Mouse (Mus musculus) liver, embryonic 16.5 days (tissue): ENCODE results near the gene Ppig. TPM values are rescaled to one million over a fixed set of nuclear protein-coding genes. Genes with fewer than 3 reads are reported as not detected.

Experiments
- ATAC-seq: fragments of 200-750 bp; cut with Nextera tagmentation; 2 replicates; pipeline ENCODE4 v1.8.0; 2017; ENCODE audit warnings: low read depth, mild to moderate bottlenecking, moderate number of reproducible peaks, moderate library complexity
- H3K27ac ChIP-seq: fragments of 300-500 bp; sonication (generic); 2 replicates; pipeline ENCODE4 v1.5.1; 2014; ENCODE audit warnings: mild to moderate bottlenecking, low read length
- H3K27me3 ChIP-seq: fragments of 300-500 bp; sonication (generic); 2 replicates; pipeline ENCODE4 v1.6.1; 2014; ENCODE audit warnings: low read depth, low read length, mixed read lengths; ENCODE audit not compliant: control insufficient read depth, insufficient read depth
- H3K36me3 ChIP-seq: fragments of 300-500 bp; sonication (generic); 2 replicates; pipeline ENCODE4 v1.6.1; 2014; ENCODE audit warnings: mild to moderate bottlenecking; ENCODE audit not compliant: control insufficient read depth, insufficient read depth
- H3K4me1 ChIP-seq: fragments of 300-500 bp; sonication (generic); 2 replicates; pipeline ENCODE4 v1.6.1; 2014; ENCODE audit warnings: low read depth, low read length, mixed read lengths; ENCODE audit not compliant: control insufficient read depth
- H3K4me2 ChIP-seq: fragments of 300-500 bp; sonication (generic); 2 replicates; pipeline ENCODE4 v1.6.1; 2014; ENCODE audit warnings: low read depth, low read length, mixed read lengths
- H3K4me3 ChIP-seq: fragments of 300-500 bp; sonication (generic); 2 replicates; pipeline ENCODE4 v1.5.1; 2014; ENCODE audit warnings: low read depth, mild to moderate bottlenecking, low read length
- H3K9ac ChIP-seq: fragments of 300-500 bp; sonication (generic); 2 replicates; pipeline ENCODE4 v1.6.1; 2014; ENCODE audit warnings: low read depth, low read length
- H3K9me3 ChIP-seq: fragments of 300-500 bp; sonication (generic); replicated peaks from 2 replicates; pipeline ENCODE4 v1.6.1; 2016; ENCODE audit warnings: low read length; ENCODE audit not compliant: control insufficient read depth
- WGBS: fragments of 180-500 bp; shearing (Covaris S2); extraction: QIAGEN DNeasy Blood & Tissue Kit; methylation state at CpG from one replicate; pipeline ENCODE4 v1.1.7; 2014; ENCODE audit not compliant: insufficient replicate concordance; 5-methylcytosine and 5-hydroxymethylcytosine counted together
- polyA plus RNA-seq: library from polyadenylated mRNA; unstranded; fragments of >200 nt; fragmentation: Nextera tagmentation; extraction: Ambion mirVana; gene quantifications from 2 replicates; pipeline ENCODE4 v1.2.1, GENCODE M21; 2015

The Ppig gene
- polyA plus RNA-seq, 1 experiment from 2014 or later, result 45.7 TPM

DNA sequence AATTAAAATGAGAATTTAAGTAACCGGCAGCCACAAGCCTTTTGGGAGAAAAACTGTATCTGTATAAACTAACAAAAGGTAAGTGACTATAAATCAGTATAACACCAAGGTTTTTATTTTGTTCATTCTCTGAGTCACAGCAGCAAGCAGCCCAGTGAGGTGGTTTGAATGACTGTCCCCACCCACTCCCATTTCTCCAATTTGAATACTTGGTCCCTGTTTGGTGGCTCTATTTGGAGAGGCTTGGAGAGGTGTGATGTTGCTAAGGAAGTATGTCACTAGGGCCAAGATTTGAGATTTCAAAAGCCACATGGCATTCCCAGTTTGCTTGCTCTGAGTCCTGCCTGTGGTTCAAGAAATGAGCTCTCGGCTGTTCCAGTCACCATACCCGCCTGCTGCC is 32.1 kb upstream of the Ppig start:
- no peak overlapping the region for H3K27ac ChIP-seq
- H3K9ac ChIP-seq, result no peak overlapping the region
- WGBS, result 80% methylated on average over 3 of the region's 3 CpGs

DNA sequence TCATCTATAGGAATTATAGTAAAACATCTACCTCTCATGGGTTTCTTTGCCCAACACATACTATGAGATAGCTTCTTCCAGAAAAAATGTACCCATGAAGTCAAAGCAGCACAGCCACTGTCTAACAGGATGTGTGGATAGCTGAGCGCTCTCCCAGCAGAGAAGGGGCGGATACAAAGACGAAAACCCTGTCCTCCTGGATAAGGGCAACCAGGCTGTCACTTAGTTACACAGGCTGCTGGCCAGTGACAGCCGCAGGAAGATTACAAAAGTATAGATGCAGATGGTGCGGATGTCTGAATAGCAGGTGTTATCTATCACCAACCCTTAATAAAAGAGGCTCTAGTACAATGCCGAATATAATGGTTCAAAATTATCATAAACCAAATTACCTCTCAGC is 31.5 kb upstream of the Ppig start:
- Histone ChIP-seq H3K27me3 (no peaks in the 10 kb centered on the region), H3K4me3 (no peak overlapping the region), H3K9me3 (no peaks in the 10 kb centered on the region), H3K27ac (no peak overlapping the region), H3K4me1 (no peaks in the 10 kb centered on the region), H3K9ac (no peak overlapping the region), H3K36me3 (no peaks in the 10 kb centered on the region; the same call in 1 of the 2 replicates), H3K4me2 (no peak overlapping the region)
- ATAC-seq, result no peak
- 76% methylated on average over 6 of the region's 6 CpGs for WGBS

More for the DNA sequence above, 32.1 kb upstream of the Ppig start:
- no peaks in the 10 kb centered on the region for H3K27me3 ChIP-seq
- no peak overlapping the region for H3K4me3 ChIP-seq
- H3K4me2 ChIP-seq, result no peak overlapping the region
- H3K36me3 ChIP-seq, result no peaks in the 10 kb centered on the region; the same call in 1 of the 2 replicates
- no peaks in the 10 kb centered on the region for H3K9me3 ChIP-seq
- H3K4me1 ChIP-seq, result no peaks in the 10 kb centered on the region
- ATAC-seq, result no peak

DNA sequence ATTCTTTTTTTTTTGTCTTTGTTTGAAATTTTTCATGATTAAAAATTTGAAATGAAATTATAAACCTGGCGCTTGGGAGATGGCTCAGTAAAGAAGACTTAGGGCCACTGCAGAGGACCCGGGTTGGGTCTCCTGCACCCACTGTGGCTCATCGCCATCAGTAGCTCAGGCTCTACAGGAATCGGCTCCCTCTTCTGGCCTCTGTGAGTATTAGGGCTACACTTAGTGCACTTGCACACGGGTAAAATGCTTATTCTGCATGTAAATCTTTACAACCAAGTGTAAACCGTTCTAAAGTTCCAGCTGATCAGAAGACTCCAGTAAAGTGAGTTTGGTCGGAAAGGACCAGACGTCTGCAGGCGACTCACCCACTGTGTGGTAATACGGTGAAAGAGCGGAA is 28.8 kb upstream of the Ppig start:
- H3K4me2 ChIP-seq, result no peak overlapping the region
- 81% methylated on average over 11 of the region's 11 CpGs for WGBS
- no peaks in the 10 kb centered on the region for H3K9me3 ChIP-seq
- no peak for ATAC-seq
- no peak overlapping the region for H3K9ac ChIP-seq
- no peaks in the 10 kb centered on the region for H3K27me3 ChIP-seq
- H3K36me3 ChIP-seq, result no peaks in the 10 kb centered on the region; the same call in 1 of the 2 replicates
- H3K4me3 ChIP-seq, result no peak overlapping the region
- H3K4me1 ChIP-seq, result no peaks in the 10 kb centered on the region
- no peak overlapping the region for H3K27ac ChIP-seq

DNA sequence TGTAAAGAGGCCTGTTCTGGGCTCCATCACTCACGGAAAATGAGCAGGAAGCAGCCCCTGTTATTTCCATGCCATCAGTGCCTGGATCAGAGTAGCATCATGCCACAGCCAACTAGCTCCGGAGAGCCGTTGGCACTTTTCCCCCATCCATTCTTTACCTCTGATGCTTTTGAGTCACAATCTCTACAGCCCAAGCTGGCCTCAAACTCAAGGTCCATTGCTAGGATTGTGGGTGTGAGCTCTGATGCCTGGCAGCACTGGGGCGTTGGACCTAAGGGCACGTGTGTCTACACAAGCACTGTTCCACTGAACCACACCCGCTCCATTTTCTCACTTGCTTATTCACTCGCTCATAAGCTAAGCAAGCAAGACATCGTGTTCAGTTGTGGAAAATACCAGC is 21.9 kb upstream of the Ppig start:
- 80% methylated on average over 8 of the region's 8 CpGs for WGBS
- H3K4me2 ChIP-seq, result no peak overlapping the region
- no peaks in the 10 kb centered on the region for H3K27me3 ChIP-seq
- no peak for ATAC-seq
- no peak overlapping the region for H3K4me3 ChIP-seq
- H3K36me3 ChIP-seq, result no peaks in the 10 kb centered on the region
- H3K4me1 ChIP-seq, result no peaks in the 10 kb centered on the region
- no peaks in the 10 kb centered on the region for H3K9me3 ChIP-seq
- no peak overlapping the region for H3K9ac ChIP-seq
- H3K27ac ChIP-seq, result no peak overlapping the region

DNA sequence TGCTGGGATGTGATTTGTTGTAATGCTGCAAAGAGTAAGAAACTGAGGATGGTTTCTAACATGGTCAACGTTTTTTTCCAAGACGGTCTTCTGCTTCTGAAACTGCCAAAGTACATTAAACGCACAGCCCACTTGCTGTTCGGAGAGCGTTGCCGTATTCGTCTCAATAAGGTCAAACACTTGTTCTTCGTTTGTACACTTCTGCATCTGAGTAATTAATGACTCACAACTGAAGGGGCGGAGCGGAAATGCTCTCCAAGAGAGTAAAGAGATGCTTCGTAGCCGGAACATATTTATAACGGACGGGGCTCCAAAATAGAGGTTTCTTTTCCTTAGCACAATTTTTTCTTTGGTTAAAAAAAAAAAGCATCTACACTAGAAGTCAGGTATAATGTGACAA is 10.2 kb upstream of the Ppig start:
- WGBS, result 84% methylated on average over 14 of the region's 14 CpGs
- H3K4me2 ChIP-seq, result no peak overlapping the region
- peaks cover 4% of the 10 kb centered on the region for H3K4me1 ChIP-seq
- no peaks in the 10 kb centered on the region for H3K27me3 ChIP-seq
- H3K4me3 ChIP-seq, result no peak overlapping the region
- no peaks in the 10 kb centered on the region for H3K9me3 ChIP-seq
- no peaks in the 10 kb centered on the region for H3K36me3 ChIP-seq
- H3K9ac ChIP-seq, result no peak overlapping the region
- no peak overlapping the region for H3K27ac ChIP-seq
- no peak for ATAC-seq

DNA sequence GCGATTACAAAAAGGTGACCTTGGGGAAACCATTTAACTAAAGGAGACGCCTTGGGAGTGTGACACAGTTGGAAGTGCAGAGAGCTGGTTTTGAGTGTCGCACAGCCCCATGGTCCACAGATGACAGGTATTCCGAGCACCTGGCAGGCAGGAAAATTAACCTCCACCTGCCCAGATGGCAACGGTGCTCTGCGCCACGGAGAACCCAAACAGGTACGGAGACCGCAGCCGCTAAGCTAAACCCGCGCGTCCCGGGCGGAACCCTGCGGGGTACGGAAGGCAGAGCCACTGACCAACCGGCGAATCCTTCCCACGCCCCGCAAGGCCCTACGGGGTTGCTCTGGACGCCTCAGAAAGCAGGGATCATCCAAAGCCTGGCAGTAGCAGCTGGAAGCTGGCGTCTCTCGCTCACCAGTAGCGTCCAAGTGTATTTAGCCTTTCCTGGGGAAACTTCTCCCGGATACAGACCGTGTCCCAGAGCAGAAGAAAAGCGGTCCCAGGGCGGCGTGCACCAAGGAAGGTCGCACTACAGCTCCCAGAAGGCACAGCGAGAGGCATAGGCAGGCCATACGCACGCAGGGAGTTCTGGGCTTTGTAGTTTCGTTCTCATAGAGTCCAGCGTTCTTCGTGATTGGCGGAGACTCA is 9.2 kb upstream of the Ppig start, which contains the start of gene Fastkd1:
Gene Fastkd1 (minus strand): TSS at position 536 of the 645 bp plus-strand sequence.
- peak; percentile 99 for ATAC-seq
- Histone ChIP-seq H3K9ac (peak within 1 kb of the TSS; percentile 63), H3K4me2 (peak within 1 kb of the TSS; percentile 74), H3K27ac (peak within 1 kb of the TSS; percentile 37; the same call in 1 of the 2 replicates), H3K27me3 (no peaks in the 10 kb centered on the region), H3K4me3 (peak within 1 kb of the TSS; percentile 72), H3K9me3 (no peaks in the 10 kb centered on the region), H3K4me1 (peaks cover 4% of the 10 kb centered on the region), H3K36me3 (no peaks in the 10 kb centered on the region)
- WGBS, result under 1% methylated on average over 39 of the region's 39 CpGs

DNA sequence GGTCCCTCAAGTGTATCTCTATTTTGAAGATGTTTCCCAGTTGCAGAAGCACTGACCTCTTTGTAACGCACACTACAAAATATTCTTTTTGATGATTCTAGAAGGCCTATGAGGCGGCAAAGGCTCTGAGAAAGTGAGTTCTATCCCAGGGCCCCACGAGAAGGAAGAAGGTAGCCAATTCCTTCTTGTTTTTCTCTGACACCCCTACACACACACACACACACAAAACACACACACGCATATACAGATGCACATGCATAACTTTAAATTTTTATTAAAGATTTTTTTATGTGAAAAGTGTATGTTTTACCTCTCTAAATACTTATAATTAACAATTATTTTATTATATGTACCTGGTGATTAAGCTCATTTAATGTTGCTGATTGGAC is 8.7 kb upstream of the Ppig start:
- no peak overlapping the region for H3K9ac ChIP-seq
- H3K36me3 ChIP-seq, result no peaks in the 10 kb centered on the region
- H3K27me3 ChIP-seq, result no peaks in the 10 kb centered on the region
- WGBS, result 22% methylated on average over 4 of the region's 4 CpGs
- ATAC-seq, result no peak
- H3K4me1 ChIP-seq, result peaks cover 4% of the 10 kb centered on the region
- peak overlapping the region; percentile 72 for H3K4me3 ChIP-seq
- peak overlapping the region; percentile 74 for H3K4me2 ChIP-seq
- no peak overlapping the region for H3K27ac ChIP-seq
- H3K9me3 ChIP-seq, result no peaks in the 10 kb centered on the region

DNA sequence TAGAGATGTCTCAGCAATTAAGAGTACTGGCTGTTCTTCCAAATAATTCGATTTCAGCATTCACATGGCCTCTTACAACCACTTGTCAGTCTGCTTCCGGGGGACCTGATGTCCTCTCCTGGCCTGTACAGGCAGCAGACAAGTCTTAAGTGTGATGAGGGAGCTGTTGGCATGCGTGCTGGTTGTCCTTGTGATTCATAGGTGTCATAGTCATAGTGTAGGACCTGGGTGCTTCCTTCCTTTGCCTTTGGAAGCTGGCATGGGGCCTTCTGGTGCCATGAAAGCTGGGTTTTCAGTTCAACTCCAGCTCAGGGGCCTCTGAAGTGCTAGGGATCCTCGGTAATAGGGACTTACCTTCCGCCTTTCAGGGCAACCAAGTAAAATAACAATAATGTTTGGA is 8.2 kb upstream of the Ppig start:
- ATAC-seq, result no peak
- WGBS, result 55% methylated on average over 5 of the region's 5 CpGs
- Histone ChIP-seq H3K9ac (no peak overlapping the region), H3K27me3 (no peaks in the 10 kb centered on the region), H3K9me3 (no peaks in the 10 kb centered on the region), H3K36me3 (no peaks in the 10 kb centered on the region), H3K4me2 (no peak overlapping the region), H3K4me1 (peaks cover 4% of the 10 kb centered on the region), H3K27ac (no peak overlapping the region), H3K4me3 (no peak overlapping the region)

DNA sequence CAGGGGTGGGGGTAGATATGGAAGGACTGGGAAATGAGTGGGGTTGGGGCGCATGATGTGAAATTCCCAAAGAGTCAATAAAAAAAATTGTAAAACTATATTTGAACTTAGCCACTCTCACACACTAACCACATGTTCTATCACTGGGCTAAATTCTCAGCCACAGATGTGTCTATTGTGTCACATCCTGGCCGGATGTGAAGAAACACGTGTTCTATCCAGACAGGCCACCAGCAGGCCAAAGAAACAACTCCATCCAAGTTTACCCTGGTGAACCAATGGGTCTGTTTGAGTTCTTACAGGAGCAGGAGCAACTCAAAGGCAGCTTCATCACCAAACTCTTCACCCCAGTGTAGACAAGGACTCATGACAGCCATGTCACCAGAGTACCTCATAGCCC is 5.9 kb upstream of the Ppig start:
- no peak overlapping the region for H3K4me3 ChIP-seq
- H3K27me3 ChIP-seq, result no peaks in the 10 kb centered on the region; the same call in 1 of the 2 replicates
- no peak overlapping the region for H3K9ac ChIP-seq
- no peaks in the 10 kb centered on the region for H3K9me3 ChIP-seq
- no peak overlapping the region for H3K4me2 ChIP-seq
- no peak overlapping the region for H3K27ac ChIP-seq
- 40% methylated on average over 3 of the region's 3 CpGs for WGBS
- no peak for ATAC-seq
- peaks cover 4% of the 10 kb centered on the region for H3K4me1 ChIP-seq
- no peaks in the 10 kb centered on the region for H3K36me3 ChIP-seq
